Mouse (Mus musculus) E14TG2a.4 (cell line): ENCODE results near the gene Mccc2.
"Not testable (repeated sequence)": the region's sequence is repeated elsewhere in the genome, so short reads cannot be mapped to it uniquely, and the experiment has no call there.

Experiments used
- CTCF ChIP-seq: conservative IDR thresholded peaks from 2 replicates; pipeline ENCODE4 v1.5.1; 2014; ENCODE audit warnings: low read length
- NANOG ChIP-seq: IDR thresholded peaks from 2 replicates; pipeline ENCODE4 v1.6.1; 2014; ENCODE audit warnings: borderline replicate concordance, low read length, mixed read lengths
- POU5F1 ChIP-seq: IDR thresholded peaks from 2 replicates; pipeline ENCODE4 v1.6.1; 2014; ENCODE audit warnings: low read length, borderline replicate concordance

DNA sequence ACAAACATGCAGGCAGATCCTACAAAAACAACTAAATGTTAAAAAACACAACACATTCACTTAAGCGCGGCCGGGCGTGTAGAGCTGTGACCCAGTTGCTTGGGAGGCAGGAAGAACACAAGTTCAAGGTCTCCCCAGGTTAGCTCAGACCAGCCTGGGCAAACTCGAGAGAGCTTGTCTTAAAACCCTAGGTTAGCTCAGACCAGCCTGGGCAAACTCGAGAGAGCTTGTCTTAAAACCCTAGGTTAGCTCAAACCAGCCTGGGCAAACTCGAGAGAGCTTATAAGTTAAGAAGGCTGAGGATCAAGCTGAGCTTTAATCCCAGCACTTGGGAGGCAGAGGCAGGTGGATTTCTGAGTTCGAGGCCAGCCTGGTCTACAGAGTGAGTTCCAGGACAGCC lies 42.3 kb upstream of the Mccc2 start:
- TF ChIP-seq CTCF, POU5F1, NANOG: not testable (repeated sequence)
